Mouse (Mus musculus) splenic B cell, adult 2 months (primary cell): ENCODE measurements at regions not wholly inside any gene's neighbourhood (a gene's known extent, or its start where the extent isn't known, plus 50 kb on each side); places are given as distances from the start of the nearest gene placed in this dataset.
"Not testable (repeated sequence)": the region's sequence is repeated elsewhere in the genome, so short reads cannot be mapped to it uniquely, and the experiment has no call there.

Source experiments
- DNase-seq: peaks from one replicate; pipeline ENCODE4 v3.0.0-alpha.2; 2011; ENCODE audit warnings: low read depth, low spot score
- H3K27me3 ChIP-seq: 2 replicates; pipeline ENCODE4 v1.6.1; 2012; ENCODE audit warnings: mild to moderate bottlenecking, low read length, moderate library complexity, mixed read lengths; ENCODE audit not compliant: control insufficient read depth, poor library complexity, insufficient read depth, severe bottlenecking
- H3K36me3 ChIP-seq: 2 replicates; pipeline ENCODE4 v1.6.1; 2012; ENCODE audit warnings: mild to moderate bottlenecking, low read length, moderate library complexity, mixed read lengths; ENCODE audit not compliant: control insufficient read depth, poor library complexity, insufficient read depth, severe bottlenecking

DNA sequence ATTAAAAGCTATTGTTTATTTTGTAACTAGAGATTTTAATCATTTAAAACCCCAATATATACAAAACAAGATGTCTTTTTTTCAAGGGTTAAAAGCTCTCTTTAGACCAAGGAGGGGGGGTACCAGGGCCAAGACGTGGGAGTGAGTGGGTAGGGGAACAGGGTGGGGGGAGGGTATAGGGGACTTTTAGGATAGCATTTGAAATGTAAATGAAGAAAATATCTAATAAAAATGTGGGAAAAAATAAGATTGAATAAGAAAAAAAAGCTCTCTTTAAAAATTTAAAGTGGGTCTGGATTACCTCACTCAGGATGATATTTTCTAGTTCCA is 233.2 kb downstream of the Cd109 start:
- not testable (repeated sequence) for H3K27me3 ChIP-seq, H3K36me3 ChIP-seq, DNase-seq

- no peaks in the 10 kb centered on the region for H3K36me3 ChIP-seq
- DNase-seq: no peak
- no peaks in the 10 kb centered on the region for H3K27me3 ChIP-seq
Measured at GRCm38 (mm10) chr9:78856981-78857380, 241.6 kb downstream of the Cd109 start.

GRCm38 (mm10) chr9:78859956-78860355 is 244.6 kb downstream of the Cd109 start:
- Histone ChIP-seq H3K36me3 (no peaks in the 10 kb centered on the region), H3K27me3 (no peaks in the 10 kb centered on the region)
- no peak for DNase-seq

DNA sequence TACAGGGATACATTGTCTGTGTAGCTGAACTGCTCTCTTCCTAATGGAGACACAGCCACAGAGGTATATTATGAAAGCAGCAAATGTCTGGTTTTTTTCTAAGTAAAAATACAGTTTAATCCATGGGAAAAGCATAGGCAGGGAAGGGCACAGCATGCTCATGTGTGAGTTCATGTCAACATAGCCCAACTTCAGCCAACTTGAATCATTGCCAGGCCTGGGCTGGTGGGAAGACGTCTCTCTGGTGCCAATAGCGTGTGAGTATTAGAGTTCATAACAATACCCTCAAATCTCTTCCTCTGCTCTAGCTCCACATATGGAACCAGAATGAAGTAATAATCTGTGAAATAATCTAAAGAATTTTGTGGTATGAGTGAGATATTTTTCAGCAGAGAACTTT is 257.2 kb downstream of the Cd109 start:
- Histone ChIP-seq H3K27me3 (no peaks in the 10 kb centered on the region), H3K36me3 (no peaks in the 10 kb centered on the region)
- DNase-seq: no peak

DNA sequence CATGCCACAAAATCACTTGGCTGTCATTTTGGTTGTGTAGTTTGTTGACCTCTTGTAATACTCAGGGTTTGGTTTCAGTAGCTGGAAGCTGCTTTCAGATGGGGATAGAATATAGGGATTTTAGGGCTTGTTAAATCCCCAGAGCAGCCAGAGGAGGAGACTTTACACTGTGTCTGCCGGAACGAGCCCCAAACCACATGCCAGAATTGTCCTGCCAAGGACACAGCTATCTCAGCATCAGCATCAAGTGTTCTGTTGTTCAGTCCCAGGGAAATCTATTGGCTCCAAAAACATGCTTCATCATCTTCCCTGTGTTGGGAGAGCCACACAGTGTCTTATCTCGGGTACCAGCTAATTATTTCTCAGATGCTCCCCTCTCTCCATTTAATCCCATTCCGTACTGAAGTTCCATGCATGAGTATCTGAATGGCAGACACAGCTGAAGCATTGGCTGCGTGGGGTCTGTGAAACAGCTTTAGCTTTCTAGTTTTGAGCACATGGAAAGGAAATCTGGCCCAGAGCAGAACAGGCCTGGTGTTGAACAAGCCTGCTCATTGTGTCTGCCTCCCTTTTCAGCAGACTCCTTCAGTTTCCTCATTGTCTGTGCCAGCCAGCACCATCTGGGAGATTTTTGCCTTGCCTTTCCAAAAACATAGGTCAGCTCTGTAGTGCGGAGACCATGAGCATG is 264.8 kb downstream of the Cd109 start:
- Histone ChIP-seq H3K27me3 (no peaks in the 10 kb centered on the region), H3K36me3 (no peaks in the 10 kb centered on the region)
- no peak for DNase-seq

DNA sequence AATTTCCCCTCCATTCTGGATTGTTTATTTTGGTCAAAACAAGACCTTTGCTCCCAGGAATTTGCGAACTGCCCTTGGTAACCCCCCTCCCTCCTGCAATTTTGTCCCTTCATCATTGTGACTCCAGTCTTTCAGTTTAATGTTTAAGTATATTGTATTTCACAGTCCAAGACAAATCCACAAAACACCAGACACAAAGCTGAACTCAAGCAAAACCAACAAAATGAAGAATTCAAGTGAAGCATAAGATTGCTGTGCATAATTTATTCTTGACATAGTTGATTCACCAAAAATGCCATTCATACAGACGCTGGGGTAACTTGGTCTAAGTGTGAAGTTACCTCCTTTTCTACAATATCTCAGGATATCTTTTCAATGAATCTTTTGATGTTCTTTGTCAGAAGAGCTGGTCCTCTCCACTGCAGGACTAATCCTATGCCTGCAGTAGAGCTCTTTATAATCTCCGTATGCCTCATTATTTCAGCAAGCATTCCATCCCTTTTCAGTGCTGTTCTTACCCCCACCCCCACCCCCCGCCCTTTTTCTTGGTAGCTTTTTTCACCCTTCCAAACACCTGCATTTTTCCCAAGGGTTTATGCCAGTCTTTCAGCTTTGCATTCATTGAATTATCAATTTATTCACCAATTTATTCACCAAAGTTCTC is 265.4 kb downstream of the Cd109 start:
- no peak for DNase-seq
- H3K36me3 ChIP-seq: no peaks in the 10 kb centered on the region
- no peaks in the 10 kb centered on the region for H3K27me3 ChIP-seq

DNA sequence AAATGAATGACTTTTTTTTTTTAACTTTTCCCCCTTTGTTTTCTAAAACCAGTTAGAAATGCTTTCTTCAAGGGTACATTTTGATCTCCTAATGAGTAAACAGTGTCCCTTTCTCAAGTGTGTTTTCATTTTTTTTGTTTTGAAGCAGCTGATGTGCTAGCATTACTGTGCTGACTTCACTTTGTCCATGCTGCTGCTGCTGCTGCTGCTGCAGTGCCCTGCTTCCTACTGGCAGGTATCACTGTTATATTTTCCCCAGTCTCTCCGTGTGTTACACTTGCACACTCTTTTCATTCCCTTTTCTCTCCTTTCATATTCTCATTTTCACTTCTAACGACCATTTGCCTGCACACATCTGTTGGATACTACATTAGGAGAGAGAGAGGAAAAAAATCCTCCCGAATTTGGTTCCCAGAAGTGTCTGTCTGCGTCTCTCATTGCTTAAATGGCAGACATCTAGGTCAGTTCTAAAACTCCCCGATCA is 266.0 kb downstream of the Cd109 start:
- no peak for DNase-seq
- H3K27me3 ChIP-seq: no peaks in the 10 kb centered on the region
- no peaks in the 10 kb centered on the region for H3K36me3 ChIP-seq

DNA sequence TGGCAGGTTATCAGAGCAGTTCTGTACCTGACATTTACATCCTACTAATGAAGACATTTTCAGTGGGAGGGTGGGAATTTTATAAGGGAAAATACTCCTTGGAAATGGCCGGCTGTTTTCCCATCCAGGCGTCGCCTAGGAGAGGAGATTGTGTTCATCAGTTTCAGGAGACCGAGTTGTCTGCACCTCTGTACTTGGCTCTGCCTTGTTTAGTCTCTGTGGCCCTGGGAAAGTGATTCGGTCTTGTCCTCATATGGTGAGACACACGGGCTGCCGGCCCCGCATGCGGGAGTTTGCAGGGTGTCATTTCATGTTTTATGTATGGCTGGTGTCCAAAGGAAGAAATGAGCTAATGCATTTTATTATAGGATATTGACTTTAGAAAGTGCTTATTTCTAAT is 287.9 kb downstream of the Cd109 start:
- DNase-seq: no peak
- Histone ChIP-seq H3K27me3 (no peaks in the 10 kb centered on the region), H3K36me3 (no peaks in the 10 kb centered on the region)

DNA sequence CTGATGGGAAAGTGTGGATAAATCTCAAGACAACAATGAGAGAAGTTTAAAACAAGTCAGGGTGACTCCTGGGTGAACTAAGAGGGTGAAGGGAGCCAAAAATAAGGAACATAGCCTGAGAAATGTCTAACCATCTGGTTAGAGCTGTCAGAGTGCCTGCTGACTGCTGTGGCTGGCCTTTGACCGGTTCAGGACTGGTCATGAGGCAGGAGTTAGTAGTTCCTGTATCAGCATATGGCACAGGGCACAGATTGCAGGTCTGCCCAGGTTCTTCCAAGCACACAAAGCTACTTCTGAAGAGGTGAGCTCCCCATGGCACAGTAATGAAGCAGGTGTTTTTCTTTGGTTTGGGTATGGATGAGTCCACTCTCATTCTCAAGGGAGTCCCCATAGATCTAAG is 302.0 kb downstream of the Cd109 start:
- no peaks in the 10 kb centered on the region for H3K36me3 ChIP-seq

DNA sequence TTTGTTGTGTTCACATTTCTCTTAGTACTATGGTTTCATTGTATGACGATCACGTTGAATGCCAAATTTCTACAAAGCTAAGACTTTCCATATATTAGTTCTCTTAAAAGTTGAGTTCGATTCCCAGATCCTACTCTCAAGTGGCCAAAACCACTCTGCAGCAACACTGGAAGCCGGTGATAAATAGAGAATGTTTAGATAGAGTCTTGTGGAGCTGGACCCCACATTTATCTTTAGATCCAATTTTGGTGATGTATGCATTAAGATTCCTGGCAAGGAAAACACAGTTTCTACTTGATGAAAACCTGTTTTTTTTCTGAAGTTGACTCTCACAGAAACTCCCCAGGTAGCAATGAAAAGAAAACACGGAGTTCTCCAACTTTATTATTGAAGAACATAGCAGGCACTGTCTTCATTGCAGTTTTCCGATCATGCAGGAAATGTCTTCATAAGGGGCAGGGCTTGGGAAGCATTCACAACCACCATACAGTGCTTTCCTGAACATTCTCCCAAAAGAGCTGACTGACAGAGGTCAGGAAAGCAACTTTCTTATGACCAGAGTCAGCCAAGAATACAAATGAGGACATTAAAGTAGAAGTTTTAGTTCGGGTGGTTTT is 310.7 kb downstream of the Cd109 start:
- no peaks in the 10 kb centered on the region for H3K36me3 ChIP-seq
- no peaks in the 10 kb centered on the region for H3K27me3 ChIP-seq
- DNase-seq: no peak

More for the DNA sequence above, 302.0 kb downstream of the Cd109 start:
- no peak for DNase-seq
- H3K27me3 ChIP-seq: no peaks in the 10 kb centered on the region

DNA sequence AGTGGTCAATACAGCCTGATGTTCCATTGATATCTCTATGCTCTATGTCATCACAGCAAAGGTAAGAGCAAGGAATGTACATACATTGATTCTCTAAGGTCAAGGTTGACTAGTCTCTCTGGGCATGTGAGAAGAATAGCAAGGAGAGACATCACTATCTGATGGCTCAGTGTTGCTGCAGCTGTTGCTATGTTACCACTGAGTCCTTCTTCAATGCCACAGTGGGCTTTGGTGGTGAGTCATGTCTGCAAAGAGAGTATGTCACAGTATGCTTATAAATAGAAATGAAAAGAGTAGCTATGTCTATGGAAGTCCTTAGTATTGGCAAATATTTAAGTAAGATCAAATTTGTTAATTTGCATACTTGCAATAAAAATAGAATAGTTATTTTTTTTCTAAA is 326.3 kb downstream of the Cd109 start:
- DNase-seq: no peak
- Histone ChIP-seq H3K27me3 (no peaks in the 10 kb centered on the region), H3K36me3 (no peaks in the 10 kb centered on the region)

DNA sequence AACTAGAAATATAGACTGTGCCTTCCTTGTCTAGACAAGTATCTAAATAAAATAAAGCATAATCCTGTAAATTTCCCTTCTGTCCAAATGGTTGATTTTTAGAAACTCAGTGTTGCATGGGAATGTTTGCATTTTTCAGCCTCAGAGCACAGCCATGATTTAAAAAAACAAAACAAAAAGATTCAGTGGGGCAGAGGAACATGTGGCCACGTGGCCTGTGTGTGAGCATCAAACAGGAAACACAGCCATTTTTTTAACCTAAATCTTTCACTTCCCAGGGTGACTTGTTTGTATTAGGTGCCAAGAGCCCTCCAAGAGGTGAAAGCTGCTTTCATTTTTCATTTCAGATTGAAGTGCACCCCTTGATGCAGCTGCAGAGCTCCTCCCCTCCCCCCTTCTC is 349.5 kb downstream of the Cd109 start:
- Histone ChIP-seq H3K36me3 (no peaks in the 10 kb centered on the region), H3K27me3 (no peaks in the 10 kb centered on the region)
- DNase-seq: no peak

DNA sequence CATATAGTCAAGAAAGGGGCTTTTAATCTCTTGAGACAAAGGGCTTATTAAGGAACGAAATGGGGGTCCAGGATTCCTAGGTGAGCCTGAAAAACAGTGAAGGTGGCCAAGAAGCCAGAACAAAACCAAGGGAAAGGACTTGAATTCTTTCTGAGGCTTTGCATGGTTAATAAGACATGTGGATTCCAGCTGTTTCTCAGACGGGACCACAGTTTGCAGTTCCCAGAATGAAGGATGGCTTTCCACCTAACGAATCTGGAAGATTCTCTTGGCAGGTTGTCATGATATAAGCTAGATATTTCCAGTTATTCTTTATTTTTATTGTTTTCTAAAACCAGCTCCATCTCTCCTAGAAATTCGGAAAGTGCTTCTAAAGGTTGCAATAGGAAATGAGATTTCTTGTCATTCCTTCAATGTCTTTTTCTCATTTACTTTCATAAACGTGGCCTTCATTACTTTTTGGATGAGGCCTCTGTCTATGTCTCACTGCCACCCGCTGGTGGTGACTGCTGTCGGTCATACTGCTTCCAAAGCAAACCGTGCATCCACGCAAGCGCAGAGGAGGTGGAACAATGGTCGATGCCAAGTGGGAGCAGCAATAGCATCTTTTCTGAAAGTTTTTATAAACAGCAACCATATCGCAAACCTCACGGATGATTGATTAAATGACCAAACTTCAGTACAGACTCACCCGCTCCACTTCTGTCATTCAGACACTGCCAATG is 350.0 kb downstream of the Cd109 start:
- Histone ChIP-seq H3K27me3 (no peaks in the 10 kb centered on the region), H3K36me3 (no peaks in the 10 kb centered on the region)
- no peak for DNase-seq

GRCm38 (mm10) chr9:78971731-78972130 is 356.4 kb downstream of the Cd109 start:
- Histone ChIP-seq H3K36me3 (no peaks in the 10 kb centered on the region), H3K27me3 (no peaks in the 10 kb centered on the region)
- no peak for DNase-seq

GRCm38 (mm10) chr9:78983734-78984133 is 368.4 kb downstream of the Cd109 start:
- DNase-seq: no peak
- H3K27me3 ChIP-seq: no peaks in the 10 kb centered on the region
- no peaks in the 10 kb centered on the region for H3K36me3 ChIP-seq
